Mouse (Mus musculus): ENCODE measurements around the gene Cnbp.

- TF ChIP-seq CTCF (IDR thresholded peaks at IDR 0.05; ENCODE audit: low read depth, low read length) (no peak), POLR2A (IDR thresholded peaks at IDR 0.05; ENCODE audit: extremely low read depth, insufficient read depth, low read length) (no peak)
These were observed 2.5 kb upstream of the Cnbp start for GRCm38 (mm10) chr6:87853446-87853845.

Data from liver, adult 2 months (tissue).